Mouse (Mus musculus) liver, embryonic 12.5 days (tissue): Measurements from ENCODE around the gene Gm10719. TPM values are rescaled to one million over a fixed set of nuclear protein-coding genes. Genes with fewer than 3 reads are reported as not detected.
"Not testable (repeated sequence)": the region's sequence is repeated elsewhere in the genome, so short reads cannot be mapped to it uniquely, and the experiment has no call there.

Experiments used
- ATAC-seq: fragments of 200-750 bp; cut with Nextera tagmentation; 2 replicates; pipeline ENCODE4 v1.8.0; 2017; ENCODE audit warnings: moderate number of reproducible peaks, mild to moderate bottlenecking, moderate library complexity
- H3K27ac ChIP-seq: fragments of 300-500 bp; sonication (generic); 2 replicates; pipeline ENCODE4 v1.5.1; 2016; ENCODE audit warnings: mild to moderate bottlenecking
- H3K27me3 ChIP-seq: fragments of 300-500 bp; sonication (generic); replicated peaks from 2 replicates; pipeline ENCODE4 v1.6.1; 2016; ENCODE audit warnings: mild to moderate bottlenecking, moderate library complexity
- H3K36me3 ChIP-seq: fragments of 300-500 bp; sonication (generic); 2 replicates; pipeline ENCODE4 v1.6.1; 2016; ENCODE audit warnings: mild to moderate bottlenecking, moderate library complexity
- H3K4me1 ChIP-seq: fragments of 300-500 bp; sonication (generic); 2 replicates; pipeline ENCODE4 v1.6.1; 2016
- H3K4me2 ChIP-seq: fragments of 300-500 bp; sonication (generic); 2 replicates; pipeline ENCODE4 v1.6.1; 2016; ENCODE audit warnings: mild to moderate bottlenecking, moderate library complexity
- H3K4me3 ChIP-seq: fragments of 300-500 bp; sonication (generic); 2 replicates; pipeline ENCODE4 v1.5.1; 2016; ENCODE audit warnings: mild to moderate bottlenecking, moderate library complexity
- H3K9ac ChIP-seq: fragments of 300-500 bp; sonication (generic); 2 replicates; pipeline ENCODE4 v1.6.1; 2016; ENCODE audit warnings: mild to moderate bottlenecking, moderate library complexity
- H3K9me3 ChIP-seq: fragments of 300-500 bp; sonication (generic); replicated peaks from 2 replicates; pipeline ENCODE4 v1.6.1; 2016; ENCODE audit warnings: mild to moderate bottlenecking, moderate library complexity
- WGBS: fragments of 180-500 bp; shearing (Covaris S2); methylation state at CpG from one replicate; pipeline ENCODE4 v1.1.7; 2016; ENCODE audit not compliant: insufficient replicate concordance; 5-methylcytosine and 5-hydroxymethylcytosine counted together
- polyA plus RNA-seq: library from polyadenylated mRNA; unstranded; fragments of >200 nt; fragmentation: Nextera tagmentation; extraction: Ambion mirVana; gene quantifications from 2 replicates; pipeline ENCODE4 v1.2.1, GENCODE M21; 2016

Gene Gm10719
- polyA plus RNA-seq, 1 experiment from 2014 or later = not detected

- H3K9me3 ChIP-seq, H3K9ac ChIP-seq, ATAC-seq, H3K4me2 ChIP-seq, H3K4me3 ChIP-seq, H3K27ac ChIP-seq, H3K36me3 ChIP-seq, H3K4me1 ChIP-seq, H3K27me3 ChIP-seq: not testable (repeated sequence)
- WGBS = 65% methylated on average over 6 of the region's 6 CpGs
Measured at GRCm38 (mm10) chr9:3015896-3016295, 1.3 kb upstream of the Gm10719 start.

GRCm38 (mm10) chr9:3018944-3019343 lies 1.7 kb downstream of the Gm10719 start:
- H3K36me3 ChIP-seq, H3K27me3 ChIP-seq, H3K9me3 ChIP-seq, H3K4me1 ChIP-seq, H3K4me2 ChIP-seq, H3K9ac ChIP-seq, ATAC-seq, H3K4me3 ChIP-seq, H3K27ac ChIP-seq: not testable (repeated sequence)
- WGBS = 54% methylated on average over 9 of the region's 9 CpGs

- not testable (repeated sequence) for H3K36me3 ChIP-seq, H3K4me2 ChIP-seq, H3K4me1 ChIP-seq, H3K4me3 ChIP-seq, H3K27me3 ChIP-seq, H3K9me3 ChIP-seq, H3K9ac ChIP-seq, H3K27ac ChIP-seq
- peak; percentile 64; the same call in 1 of the 2 replicates for ATAC-seq
- WGBS = 64% methylated on average over 17 of the region's 19 CpGs
Measured at GRCm38 (mm10) chr9:3019835-3020727, 2.9 kb downstream of the Gm10719 start.

- not testable (repeated sequence) for H3K9me3 ChIP-seq, H3K27ac ChIP-seq, H3K4me1 ChIP-seq, H3K4me2 ChIP-seq, H3K4me3 ChIP-seq, H3K36me3 ChIP-seq, H3K9ac ChIP-seq, ATAC-seq, H3K27me3 ChIP-seq
- 60% methylated on average over 11 of the region's 13 CpGs for WGBS
Measured at GRCm38 (mm10) chr9:3022316-3023008, 5.3 kb downstream of the Gm10719 start.

- ATAC-seq, H3K9ac ChIP-seq, H3K9me3 ChIP-seq, H3K4me1 ChIP-seq, H3K36me3 ChIP-seq, H3K4me2 ChIP-seq, H3K27me3 ChIP-seq, H3K27ac ChIP-seq, H3K4me3 ChIP-seq: not testable (repeated sequence)
- 61% methylated on average over 12 of the region's 13 CpGs for WGBS
Measured at GRCm38 (mm10) chr9:3023312-3023984, 6.2 kb downstream of the Gm10719 start, which contains the start of gene Gm10718. Gm10718 (plus strand) TSS chr9:3023547.

- H3K9ac ChIP-seq, ATAC-seq, H3K4me3 ChIP-seq, H3K9me3 ChIP-seq, H3K4me2 ChIP-seq, H3K36me3 ChIP-seq, H3K27me3 ChIP-seq, H3K4me1 ChIP-seq, H3K27ac ChIP-seq: not testable (repeated sequence)
- WGBS = 61% methylated on average over 16 of the region's 16 CpGs
Measured at GRCm38 (mm10) chr9:3023985-3024648, 6.9 kb downstream of the Gm10719 start.

- H3K9me3 ChIP-seq, H3K27ac ChIP-seq, H3K4me2 ChIP-seq, H3K4me3 ChIP-seq, H3K4me1 ChIP-seq, H3K9ac ChIP-seq, H3K36me3 ChIP-seq, ATAC-seq, H3K27me3 ChIP-seq: not testable (repeated sequence)
- 61% methylated on average over 12 of the region's 12 CpGs for WGBS
Measured at GRCm38 (mm10) chr9:3024912-3025467, 7.8 kb downstream of the Gm10719 start, which contains the start of gene Gm10717. Gm10717 (plus strand) TSS chr9:3025417.

- not testable (repeated sequence) for H3K4me3 ChIP-seq, H3K9me3 ChIP-seq, H3K36me3 ChIP-seq, H3K27ac ChIP-seq, H3K4me1 ChIP-seq, H3K4me2 ChIP-seq, ATAC-seq, H3K9ac ChIP-seq, H3K27me3 ChIP-seq
- WGBS = 57% methylated on average over 5 of the region's 6 CpGs
Measured at GRCm38 (mm10) chr9:3025653-3026052, 8.4 kb downstream of the Gm10719 start.

- ATAC-seq, H3K4me2 ChIP-seq, H3K4me3 ChIP-seq, H3K36me3 ChIP-seq, H3K27ac ChIP-seq, H3K27me3 ChIP-seq, H3K4me1 ChIP-seq, H3K9ac ChIP-seq, H3K9me3 ChIP-seq: not testable (repeated sequence)
- WGBS = 63% methylated on average over 5 of the region's 5 CpGs
Measured at GRCm38 (mm10) chr9:3026136-3026535, 8.9 kb downstream of the Gm10719 start.

- WGBS = 50% methylated on average over 9 of the region's 9 CpGs
- H3K36me3 ChIP-seq, H3K9me3 ChIP-seq, ATAC-seq, H3K4me1 ChIP-seq, H3K4me2 ChIP-seq, H3K27ac ChIP-seq, H3K9ac ChIP-seq, H3K4me3 ChIP-seq, H3K27me3 ChIP-seq: not testable (repeated sequence)
Measured at GRCm38 (mm10) chr9:3026741-3027140, 9.5 kb downstream of the Gm10719 start.

- ATAC-seq, H3K4me2 ChIP-seq, H3K4me3 ChIP-seq, H3K27ac ChIP-seq, H3K9me3 ChIP-seq, H3K9ac ChIP-seq, H3K4me1 ChIP-seq, H3K27me3 ChIP-seq, H3K36me3 ChIP-seq: not testable (repeated sequence)
- WGBS = 58% methylated on average over 9 of the region's 9 CpGs
Measured at GRCm38 (mm10) chr9:3027200-3027599, 10.0 kb downstream of the Gm10719 start.
